Mouse (Mus musculus): ENCODE results near the gene Tmem120a. TPM values are rescaled to one million over a fixed set of nuclear protein-coding genes. Genes with fewer than 3 reads are reported as not detected.
A peak's percentile ranks its signal among the peaks of the same experiment; 100 is the strongest.

Gene Tmem120a
- total RNA-seq (2021), result 10 to 100 TPM; 11.9 to 15.8 TPM
- long read RNA-seq, experiment 1, transcript Tmem120a-201 (12 exons, 1,559 nt), result major isoform, 54 of 62 reads
- long read RNA-seq, experiment 1, partial matches to known transcripts, result 1 of 62 reads
- long read RNA-seq, experiment 1, other reads (novel, unspliced or antisense), result 7 of 62 reads
- long read RNA-seq, experiment 2, transcript Tmem120a-201 (12 exons, 1,559 nt), result major isoform, 43 of 55 reads
- long read RNA-seq, experiment 2, partial matches to known transcripts, result 4 of 55 reads
- long read RNA-seq, experiment 2, other reads (novel, unspliced or antisense), result 8 of 55 reads

DNA sequence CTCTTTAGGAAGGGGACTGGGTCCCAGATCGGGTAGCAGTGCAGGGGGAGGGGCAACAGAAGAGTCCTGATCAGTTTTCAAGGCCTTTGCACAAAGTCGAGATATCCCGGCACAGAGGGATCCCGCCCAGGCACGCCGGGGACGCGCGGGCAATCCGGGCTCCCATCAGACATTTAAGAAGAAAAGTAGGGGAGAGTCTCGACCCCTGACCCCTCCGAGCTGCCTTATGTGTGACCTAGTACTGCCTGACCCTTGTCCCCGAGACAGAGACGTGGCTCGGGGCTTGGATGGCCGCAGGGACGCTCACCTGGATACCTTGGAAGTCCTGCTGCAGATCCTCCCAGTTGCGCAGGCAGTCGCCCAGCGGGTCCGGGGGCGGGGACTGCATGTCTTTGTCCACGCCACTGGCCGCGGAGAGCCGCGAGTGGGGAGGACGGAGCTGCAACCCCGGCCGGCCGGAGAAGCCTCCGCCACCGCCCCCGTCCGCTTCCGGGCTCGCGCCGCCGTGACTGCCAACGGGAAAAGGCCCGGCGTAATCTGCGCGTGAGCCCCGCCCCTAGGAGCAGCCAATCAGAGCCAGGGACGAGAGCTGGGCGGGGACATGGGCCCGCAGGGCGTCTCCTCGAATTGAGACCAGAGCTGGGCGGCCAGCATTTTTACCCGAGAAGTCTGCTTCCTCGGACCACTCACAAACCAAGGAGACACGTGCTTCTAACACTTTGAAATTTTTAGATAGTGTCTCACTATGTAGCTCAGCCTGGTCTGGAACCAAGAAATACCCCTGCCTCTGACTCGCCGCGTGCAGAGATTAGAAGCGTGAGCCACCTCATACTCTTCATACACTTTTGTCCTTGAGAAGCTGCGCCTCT, at the start of gene Tmem120a:
Tmem120a (minus strand) TSS at position 708 of the 869 bp plus-strand sequence.
- peak; percentile 93 to 95 for DNase-seq (ENCODE audit: low spot score in 2 of 2)

DNA sequence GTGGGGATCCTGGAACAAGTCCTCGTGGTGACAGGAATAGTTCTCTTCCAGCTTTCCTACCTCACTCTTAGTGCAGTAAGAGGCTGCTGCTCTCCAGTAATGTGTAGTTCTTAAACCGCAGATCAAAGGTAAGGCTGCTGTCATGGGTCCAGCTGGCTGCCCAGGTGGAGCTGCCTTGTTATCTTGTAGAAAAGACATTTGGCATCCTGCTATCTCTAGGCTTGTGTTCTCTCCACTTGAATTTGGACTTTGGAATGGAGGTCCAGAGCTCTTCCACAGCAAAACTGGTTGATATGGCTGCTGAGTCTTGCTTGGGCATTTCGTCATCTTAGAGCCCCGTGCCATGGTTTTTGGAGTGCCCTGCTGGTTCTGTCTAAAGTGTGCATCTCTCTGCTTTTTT, 38.7 kb upstream of the Tmem120a start:
- DNase-seq (ENCODE audit: low spot score in 2 of 2), result no peak

DNA sequence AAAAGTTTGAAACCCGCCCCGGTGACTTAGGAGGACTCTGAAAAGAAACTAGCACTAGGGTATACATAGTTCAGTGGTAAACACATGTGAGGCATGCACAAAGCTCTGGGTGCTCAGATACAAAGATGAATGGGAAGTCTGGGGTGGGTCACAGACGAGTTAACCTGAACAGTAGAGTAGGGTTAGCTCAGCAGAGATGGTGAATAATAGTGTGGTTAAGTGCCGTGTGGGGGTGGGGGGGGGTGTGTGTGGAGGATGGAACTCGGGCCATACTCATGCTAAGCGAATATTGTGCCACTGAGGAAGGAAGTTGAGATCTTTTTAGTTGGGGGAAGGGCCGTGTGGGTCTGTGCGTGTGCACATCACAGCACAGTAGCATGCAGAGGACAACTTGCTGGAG, 36.1 kb upstream of the Tmem120a start:
- DNase-seq (ENCODE audit: low spot score in 2 of 2), result no peak

DNA sequence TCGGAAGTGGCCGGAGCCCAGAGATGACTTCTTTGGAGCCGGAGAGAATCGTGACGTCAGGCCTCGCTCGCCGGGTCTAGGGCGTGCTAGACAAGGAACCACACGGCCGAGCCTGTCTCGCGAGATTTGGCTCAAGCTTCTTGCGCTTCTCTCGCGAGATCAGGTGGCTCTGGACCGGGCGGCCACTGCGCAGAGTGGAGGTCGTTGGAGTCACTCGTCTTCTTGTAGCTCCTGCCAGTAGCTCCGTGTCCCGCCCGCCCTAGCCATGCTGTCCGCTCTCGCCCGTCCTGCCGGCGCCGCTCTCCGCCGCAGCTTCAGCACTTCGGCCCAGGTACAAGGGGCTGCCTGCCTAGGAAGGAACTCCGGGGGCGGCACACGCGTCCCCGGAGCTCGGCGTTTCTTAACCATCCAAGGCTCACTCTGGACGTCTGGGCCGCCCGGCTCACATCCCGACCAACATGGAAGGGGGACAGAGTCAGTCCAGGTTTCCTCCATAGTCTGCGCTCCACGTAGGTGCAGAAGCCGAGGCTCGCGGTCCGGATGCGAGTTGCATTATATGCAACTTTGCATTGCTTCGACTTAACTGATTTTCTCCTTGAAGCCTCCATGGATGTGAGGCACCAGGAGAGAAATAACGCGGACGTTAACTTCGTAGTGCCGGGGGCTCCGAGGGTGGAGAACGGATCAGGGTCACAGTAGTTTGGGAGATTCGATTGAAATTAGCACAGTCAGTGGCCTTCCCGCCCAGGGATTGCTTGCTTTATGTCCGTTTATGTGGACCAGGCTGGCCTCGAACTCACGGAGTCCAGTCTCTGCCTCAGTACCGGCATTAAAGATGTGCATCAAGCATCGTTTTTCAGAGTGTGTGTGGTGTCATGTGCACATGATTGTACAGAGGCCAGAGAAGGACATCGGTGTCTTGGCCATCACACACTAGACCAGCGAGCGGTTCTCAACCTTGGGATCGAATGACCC, 34.5 kb upstream of the Tmem120a start, which contains the start of gene Mdh2:
Mdh2 (plus strand) TSS at position 10 of the 975 bp plus-strand sequence.
- peak; percentile 99 to 100 for DNase-seq (ENCODE audit: low spot score in 2 of 2)

DNA sequence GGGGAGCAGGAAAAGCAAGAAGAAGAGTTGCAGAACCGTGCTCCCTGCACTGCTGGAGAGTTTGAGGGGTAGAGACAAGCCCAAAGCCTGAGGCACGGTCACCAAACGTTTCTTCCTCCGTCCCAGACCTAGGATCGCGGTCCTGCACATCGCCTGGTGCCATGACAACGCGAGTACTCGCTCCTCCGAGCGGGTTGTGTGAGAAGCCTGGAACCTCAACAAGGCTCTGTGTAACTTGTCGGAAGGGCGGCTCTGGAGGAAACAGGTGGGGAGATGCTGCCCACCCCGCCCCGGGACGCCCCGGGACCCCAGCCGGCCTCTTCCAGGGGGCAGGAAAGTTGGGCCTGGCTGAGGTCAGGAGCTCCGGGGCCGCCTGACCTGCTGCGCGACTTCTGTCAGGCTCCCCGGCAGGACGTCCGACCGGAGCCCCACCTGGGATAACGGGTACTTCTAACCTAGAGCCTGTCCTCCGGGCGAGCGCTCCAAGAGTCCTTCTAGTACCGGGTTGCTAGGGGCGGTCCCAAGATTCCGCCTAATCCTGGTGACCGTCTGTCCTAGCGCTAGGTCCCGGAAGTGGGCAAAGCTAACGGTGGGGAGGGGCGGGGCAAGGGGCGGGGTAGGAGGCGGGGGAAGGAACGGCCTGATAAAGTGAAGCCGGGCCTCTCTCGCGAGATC, 33.7 kb upstream of the Tmem120a start, which contains the start of gene Styxl1:
Styxl1 (minus strand) TSS at position 590 of the 675 bp plus-strand sequence.
- DNase-seq (ENCODE audit: low spot score in 2 of 2), result peak in 1 of 2 experiments; percentile 52

DNA sequence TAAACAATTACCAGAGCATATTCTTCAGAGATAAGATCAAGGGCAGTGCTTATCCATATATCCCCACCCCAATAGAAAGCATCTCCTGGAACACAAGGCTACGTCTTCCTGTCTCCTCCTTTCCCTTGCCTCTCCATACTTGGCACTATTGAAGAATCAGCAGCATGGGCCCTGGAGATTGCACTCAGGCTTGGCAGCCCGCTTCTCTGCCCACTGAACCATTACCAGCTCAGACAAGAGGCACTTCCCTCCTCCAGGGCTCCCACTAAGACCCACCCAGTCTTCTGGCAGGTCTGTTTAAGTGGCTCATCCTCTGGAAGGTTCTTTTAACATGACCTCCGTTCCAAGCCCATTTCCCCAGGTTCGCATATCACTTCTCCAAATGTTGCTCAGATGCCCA, 32.3 kb upstream of the Tmem120a start:
- DNase-seq (ENCODE audit: low spot score in 2 of 2), result no peak

DNA sequence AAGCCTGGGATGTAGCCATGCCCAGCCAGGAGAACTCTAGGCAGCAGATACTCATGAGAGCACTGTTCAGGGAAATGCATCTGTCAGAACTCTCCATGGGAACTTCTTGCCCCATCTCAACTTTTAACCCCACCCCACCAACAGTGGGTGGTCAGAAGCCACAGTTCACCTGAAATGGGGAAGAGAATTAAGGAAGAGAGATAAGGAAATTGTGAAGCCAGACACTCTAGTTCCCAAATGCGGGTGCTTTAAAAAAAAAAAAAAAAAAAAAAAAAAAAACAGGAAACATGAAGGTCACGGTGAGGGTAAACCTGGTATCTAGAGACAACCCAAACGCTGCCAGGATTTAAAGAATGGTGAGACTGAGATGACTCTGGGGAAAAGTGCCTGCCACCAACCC, 28.3 kb upstream of the Tmem120a start:
- DNase-seq (ENCODE audit: low spot score in 2 of 2), result no peak

DNA sequence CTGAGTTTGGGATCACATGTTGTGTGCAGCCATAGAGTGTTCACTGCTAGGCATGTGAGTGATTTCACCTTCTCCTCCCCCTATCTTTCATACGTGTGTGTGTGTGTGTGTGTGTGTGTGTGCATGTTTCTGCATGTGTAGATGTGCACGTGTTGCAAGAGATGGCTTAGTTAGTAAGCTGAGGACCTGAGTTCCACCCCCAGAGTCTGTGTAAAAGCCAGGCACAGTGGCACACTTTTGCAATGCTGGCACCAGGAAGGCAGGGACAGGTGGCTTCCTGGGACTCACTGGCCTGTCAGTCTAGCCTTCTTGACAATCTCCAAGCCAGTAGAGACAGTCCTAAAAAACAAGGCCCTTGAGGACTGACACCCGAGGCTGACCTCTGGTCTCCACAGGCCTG, 20.7 kb upstream of the Tmem120a start:
- DNase-seq (ENCODE audit: low spot score in 2 of 2), result no peak

DNA sequence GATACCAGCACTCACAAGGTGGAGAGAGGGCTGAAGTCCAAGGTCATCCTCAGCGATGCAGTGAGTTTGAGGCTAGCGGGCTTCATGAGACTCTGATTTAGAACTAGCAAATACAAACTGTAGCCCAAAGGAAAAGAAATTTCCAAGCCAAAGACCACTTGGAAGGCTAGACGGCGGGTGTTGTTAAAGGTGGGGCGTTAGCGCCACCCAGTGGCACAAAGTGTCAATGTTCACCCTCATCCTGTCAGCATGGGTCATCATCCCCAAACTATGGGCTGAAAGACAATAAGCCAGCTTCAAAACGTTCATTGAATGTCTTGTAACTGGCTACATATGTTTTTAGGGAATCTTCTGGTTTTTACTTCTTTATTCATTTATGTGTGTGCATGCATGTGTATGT, 19.3 kb upstream of the Tmem120a start:
- peak; percentile 41 to 65 for DNase-seq (ENCODE audit: low spot score in 2 of 2)

DNA sequence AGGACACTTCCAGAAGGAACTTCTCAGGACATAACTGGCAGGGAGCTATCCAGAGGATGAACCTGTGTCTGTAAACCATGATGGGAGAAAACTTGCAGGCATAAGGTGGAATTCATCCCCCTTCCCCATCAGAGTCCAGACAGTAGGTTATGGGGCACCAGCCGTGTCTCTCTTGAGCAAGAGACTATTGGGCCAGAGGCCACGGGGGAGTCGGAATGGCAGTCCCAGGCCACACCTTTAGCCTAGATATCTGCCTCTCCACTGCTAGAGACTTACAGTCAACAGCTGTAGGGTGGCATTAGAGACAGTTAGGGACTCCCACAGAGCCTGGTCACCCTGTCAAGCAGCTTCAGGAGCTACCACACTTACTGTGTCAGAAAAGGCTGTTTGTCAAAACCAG, 17.6 kb upstream of the Tmem120a start:
- DNase-seq (ENCODE audit: low spot score in 2 of 2), result no peak

DNA sequence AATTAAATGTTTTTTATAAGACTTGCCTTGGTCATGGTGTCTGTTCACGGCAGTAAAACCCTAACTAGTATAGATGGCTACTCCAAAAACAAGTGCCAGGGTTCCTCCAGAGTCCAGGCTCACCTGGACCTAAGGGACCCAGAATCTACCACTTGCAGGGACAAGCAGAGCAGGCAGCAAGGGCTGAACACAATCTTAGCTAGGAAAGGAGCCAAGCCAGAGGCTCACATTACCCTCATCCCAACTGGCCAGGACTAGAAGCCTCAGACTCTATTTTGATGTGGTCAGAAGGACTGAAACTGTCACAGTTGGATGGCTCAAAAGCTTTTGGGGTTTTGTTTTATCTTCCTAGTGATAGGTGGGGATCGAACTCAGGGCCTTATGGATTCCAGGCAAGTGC, 7.3 kb upstream of the Tmem120a start:
- DNase-seq (ENCODE audit: low spot score in 2 of 2), result no peak

DNA sequence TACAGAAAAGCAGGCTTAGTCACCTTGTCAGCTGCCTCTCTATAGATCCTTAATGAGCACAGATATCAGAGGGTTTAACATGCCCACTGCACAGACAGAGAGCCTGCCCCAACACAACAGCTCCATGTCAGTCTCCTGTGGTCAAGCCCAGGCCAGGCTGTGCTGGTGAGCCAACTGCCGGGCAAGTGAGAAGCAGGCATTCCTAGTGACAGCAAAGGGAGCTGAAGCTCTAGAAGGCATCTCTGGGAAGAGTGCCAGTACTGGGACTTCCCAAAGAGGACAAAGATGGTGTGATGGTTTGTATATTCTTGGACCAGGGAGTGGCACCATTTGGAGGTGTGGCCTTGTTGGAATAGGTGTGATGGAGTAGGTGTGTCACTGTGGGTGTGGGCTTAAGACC, 6.8 kb upstream of the Tmem120a start:
- no peak for DNase-seq (ENCODE audit: low spot score in 2 of 2)

DNA sequence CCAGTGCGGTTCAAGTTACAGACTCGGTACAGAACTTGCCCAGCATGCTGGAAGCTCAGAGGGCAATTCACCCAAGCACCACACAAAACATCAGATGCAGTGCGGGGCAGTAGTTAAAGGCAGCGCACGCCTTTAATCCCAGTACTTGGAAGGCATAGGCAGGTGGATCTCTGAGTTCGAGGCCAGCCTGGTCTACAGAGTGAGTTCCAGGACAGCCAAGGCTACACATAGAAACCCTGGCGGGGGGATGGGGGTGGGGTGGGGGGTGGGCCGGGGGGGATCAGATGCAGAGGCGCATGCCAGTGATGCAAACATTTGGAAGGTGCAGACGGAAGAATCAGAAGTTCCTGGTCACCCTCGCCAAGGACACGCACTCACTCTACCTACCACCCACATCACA, 494 bp upstream of the Tmem120a start:
- no peak for DNase-seq (ENCODE audit: low spot score in 2 of 2)

DNA sequence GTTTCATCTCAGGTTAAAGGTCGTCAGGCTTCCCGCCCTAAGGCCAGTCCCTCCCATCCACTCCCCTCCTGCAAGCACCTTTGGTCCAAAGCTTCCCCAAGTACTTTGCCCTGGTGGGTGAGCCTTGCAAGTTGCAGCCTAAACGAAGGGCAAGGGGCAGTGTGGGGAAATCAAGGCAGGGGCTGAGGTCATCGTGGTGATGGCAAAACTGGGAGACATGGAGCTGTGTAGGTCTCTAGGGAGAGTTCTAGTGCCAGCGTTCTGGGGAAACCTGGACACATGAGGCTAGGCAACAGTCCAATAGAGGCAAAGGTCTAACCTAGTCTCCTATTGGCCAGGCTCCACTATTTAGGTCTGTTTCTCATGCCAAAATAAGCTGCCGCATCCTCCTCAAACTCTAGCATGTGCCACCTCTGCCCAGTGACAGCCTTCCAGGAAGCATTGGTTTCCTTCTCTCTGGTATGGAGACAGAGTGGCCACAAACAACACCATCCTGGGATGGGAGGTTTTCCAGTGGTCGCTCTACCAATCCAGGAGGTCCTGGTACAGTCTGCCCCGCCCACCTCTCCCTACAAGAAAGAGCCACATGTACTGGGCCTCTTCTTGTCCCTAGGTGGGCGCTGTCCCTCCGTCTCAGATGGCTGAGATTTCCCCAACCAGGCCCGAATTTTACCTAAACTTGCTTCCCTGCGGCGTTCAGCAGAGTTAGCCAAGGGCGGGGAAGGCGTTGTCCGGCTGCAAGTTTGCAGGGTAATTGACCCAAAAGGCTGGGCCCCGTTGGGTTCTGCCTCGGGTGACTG, 1.1 kb downstream of the Tmem120a start:
- DNase-seq (ENCODE audit: low spot score in 2 of 2), result no peak

DNA sequence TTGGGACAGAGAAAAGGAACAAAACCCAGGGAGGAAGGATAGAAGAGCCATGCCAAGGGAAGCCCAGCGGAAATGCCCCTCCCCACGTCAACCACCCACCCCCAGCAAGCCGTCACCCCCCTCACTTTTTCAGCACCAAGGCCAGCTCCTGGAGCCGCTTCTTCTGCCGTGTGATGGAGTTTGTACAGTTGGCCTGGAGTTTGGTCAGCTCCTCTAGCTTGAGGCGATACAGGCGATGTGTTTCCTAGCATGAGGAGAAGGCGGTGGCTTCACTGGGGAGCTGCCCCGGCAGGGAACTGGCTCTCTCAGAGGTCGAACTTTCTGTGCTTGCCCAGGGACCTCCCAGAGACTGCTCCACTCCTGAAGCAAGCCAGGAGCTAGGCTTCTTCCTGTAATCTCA, 2.1 kb downstream of the Tmem120a start:
- no peak for DNase-seq (ENCODE audit: low spot score in 2 of 2)

DNA sequence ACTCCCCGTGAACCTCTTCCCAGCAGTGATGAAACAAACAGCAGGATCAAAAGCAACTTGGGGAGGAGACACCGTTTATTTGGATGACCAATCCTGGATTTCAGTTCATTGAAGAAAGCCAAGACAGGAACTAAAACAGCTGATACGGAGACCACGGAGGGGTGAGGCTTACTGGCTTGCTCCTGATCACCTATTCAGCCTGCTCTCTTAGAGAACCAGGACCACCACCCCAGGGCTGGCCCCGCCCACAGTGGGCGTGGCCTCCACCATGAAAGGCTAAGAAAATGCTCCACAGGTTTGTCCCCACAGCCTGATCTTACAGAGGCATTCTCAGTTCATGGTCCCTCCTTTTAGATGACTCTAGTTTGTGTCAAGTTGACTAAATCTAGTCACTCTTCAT, 6.0 kb downstream of the Tmem120a start:
- DNase-seq (ENCODE audit: low spot score in 2 of 2), result no peak

DNA sequence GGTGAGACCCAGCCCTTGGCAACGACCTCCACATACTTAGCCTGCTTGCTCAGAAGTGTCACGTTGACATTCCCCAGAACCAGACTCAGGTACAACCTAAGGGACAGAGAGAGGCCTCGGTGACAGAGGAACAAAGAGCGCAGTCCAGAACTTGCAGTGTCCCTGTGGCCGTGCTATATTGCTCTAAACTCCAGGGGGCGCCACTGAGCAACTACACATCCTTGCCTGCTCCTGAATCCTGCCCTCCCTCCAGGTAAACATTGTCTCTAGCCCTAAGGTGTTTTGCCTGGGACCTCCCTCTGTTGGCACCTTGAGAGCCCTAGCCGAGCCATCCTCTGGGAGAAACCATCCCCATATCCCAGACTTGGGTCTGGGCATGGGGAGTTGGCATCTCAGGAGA, 7.1 kb downstream of the Tmem120a start:
- no peak for DNase-seq (ENCODE audit: low spot score in 2 of 2)

DNA sequence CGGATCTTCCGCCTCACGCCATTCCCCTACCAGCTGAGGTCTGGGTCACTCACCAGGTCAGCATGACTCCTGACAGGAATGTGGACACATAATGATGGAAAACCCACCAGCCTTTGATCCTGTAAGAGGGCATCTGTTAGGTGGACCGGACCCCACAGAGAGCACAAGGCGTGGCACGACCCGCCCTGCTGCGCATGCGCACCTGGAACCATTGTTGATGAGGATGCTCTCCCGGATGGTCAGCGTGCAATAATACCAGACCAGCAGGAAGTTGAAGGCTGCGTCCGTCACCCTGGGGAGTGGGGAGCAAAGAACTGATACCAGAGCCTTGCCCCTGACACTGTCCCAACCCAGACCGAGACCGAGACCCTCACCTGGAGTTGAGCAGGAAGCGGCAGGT, 7.7 kb downstream of the Tmem120a start:
- no peak for DNase-seq (ENCODE audit: low spot score in 2 of 2)

DNA sequence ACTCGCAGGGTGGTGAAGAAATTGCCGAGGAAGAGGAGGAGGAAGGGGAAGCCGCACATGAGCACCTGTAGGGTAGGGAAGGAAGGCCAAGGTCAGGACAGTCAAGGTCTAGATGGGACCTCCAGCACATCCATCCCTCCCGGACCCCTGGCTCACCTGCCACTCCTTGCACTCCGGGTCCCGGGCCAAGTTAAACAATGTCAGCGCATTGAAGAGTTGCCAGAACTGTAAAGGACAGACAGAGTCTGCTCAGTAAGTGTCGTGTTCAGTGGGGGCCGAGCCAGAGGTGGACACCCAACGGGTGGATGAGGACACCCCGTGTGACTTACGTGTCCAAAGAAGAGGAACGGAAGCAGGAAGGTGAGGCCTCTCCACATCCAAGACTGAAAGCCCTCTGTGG, 8.5 kb downstream of the Tmem120a start:
- DNase-seq (ENCODE audit: low spot score in 2 of 2), result no peak

Measured in gastrocnemius, postnatal 4 days (tissue).